Mouse (Mus musculus) lung, embryonic 15.5 days (tissue): ENCODE results near the gene Dusp2. TPM values are rescaled to one million over a fixed set of nuclear protein-coding genes. Genes with fewer than 3 reads are reported as not detected.

Experiments used
- ATAC-seq: fragments of 200-750 bp; cut with Nextera tagmentation; 2 replicates; pipeline ENCODE4 v1.8.0; 2017; ENCODE audit warnings: moderate number of reproducible peaks, borderline replicate concordance; ENCODE audit not compliant: low FRiP score, low TSS enrichment; ENCODE audit errors: extremely low read depth
- H3K27ac ChIP-seq: fragments of 300-500 bp; sonication (generic); 2 replicates; pipeline ENCODE4 v1.5.1; 2015; ENCODE audit warnings: moderate library complexity, mild to moderate bottlenecking, inconsistent platforms
- H3K27me3 ChIP-seq: fragments of 300-500 bp; sonication (generic); 2 replicates; pipeline ENCODE4 v1.6.1; 2015; ENCODE audit warnings: inconsistent platforms
- H3K36me3 ChIP-seq: fragments of 300-500 bp; sonication (generic); 2 replicates; pipeline ENCODE4 v1.6.1; 2015; ENCODE audit warnings: inconsistent platforms
- H3K4me1 ChIP-seq: fragments of 300-500 bp; sonication (generic); 2 replicates; pipeline ENCODE4 v1.6.1; 2015; ENCODE audit warnings: inconsistent platforms
- H3K4me2 ChIP-seq: fragments of 300-500 bp; sonication (generic); 2 replicates; pipeline ENCODE4 v1.6.1; 2015; ENCODE audit warnings: inconsistent platforms, mild to moderate bottlenecking, moderate library complexity
- H3K4me3 ChIP-seq: fragments of 300-500 bp; sonication (generic); 2 replicates; pipeline ENCODE4 v1.5.1; 2015; ENCODE audit warnings: mild to moderate bottlenecking, inconsistent platforms
- H3K9ac ChIP-seq: fragments of 300-500 bp; sonication (generic); 2 replicates; pipeline ENCODE4 v1.6.1; 2015; ENCODE audit warnings: inconsistent platforms
- H3K9me3 ChIP-seq: fragments of 300-500 bp; sonication (generic); 2 replicates; pipeline ENCODE4 v1.6.1; 2016; ENCODE audit warnings: inconsistent platforms
- WGBS: fragments of 180-500 bp; shearing (Covaris S2); methylation state at CpG from one replicate; pipeline ENCODE4 v1.1.7; 2015; 5-methylcytosine and 5-hydroxymethylcytosine counted together
- polyA plus RNA-seq: library from polyadenylated mRNA; unstranded; fragments of >200 nt; fragmentation: Nextera tagmentation; extraction: Ambion mirVana; gene quantifications from 2 replicates; pipeline ENCODE4 v1.2.1, GENCODE M21; 2015

Gene Dusp2
- polyA plus RNA-seq, 1 experiment from 2014 or later: 13.1 TPM

DNA sequence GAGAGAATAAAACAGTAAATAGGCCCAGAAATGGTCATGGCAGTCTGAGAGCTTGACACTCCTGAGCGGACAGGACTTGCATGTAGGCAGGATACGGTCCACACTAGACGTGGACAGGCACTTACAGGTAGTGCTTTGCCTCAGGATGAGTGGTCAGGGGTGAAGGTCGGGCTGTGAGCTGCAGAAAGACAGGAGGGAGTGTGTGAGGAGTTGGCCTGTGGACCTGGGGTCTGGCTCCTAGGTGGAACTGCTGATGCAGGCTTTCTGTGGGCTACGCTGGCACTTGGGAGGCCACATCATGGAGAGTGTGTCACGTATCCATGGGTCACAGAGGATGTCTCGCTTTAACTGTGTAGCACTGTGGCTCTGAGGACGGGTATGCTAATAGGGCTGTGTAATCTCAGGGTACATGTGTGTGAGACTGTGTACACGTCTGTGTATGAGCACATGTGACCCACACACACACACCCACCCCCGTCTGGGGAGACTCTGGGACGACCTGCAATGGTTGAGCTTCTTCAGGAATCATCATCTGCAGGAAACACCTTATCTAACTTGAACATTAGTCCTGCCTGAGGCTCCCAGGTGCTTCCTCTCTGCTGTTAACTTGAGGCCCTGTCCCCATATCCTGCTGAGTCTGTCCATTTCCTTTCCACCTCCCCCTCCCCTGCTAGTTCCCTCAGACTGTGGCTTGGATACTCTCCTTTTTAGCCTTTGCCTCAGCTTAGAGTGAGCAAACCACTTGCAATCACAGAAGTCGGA is 7.7 kb upstream of the Dusp2 start:
- Histone ChIP-seq H3K27ac (peak overlapping the region; percentile 66), H3K4me1 (no peaks in the 10 kb centered on the region), H3K27me3 (no peaks in the 10 kb centered on the region), H3K9ac (no peak overlapping the region), H3K4me2 (no peak overlapping the region), H3K36me3 (no peaks in the 10 kb centered on the region), H3K4me3 (no peak overlapping the region), H3K9me3 (no peaks in the 10 kb centered on the region)
- ATAC-seq: peak; percentile 60
- WGBS: 57% methylated on average over 12 of the region's 12 CpGs

GRCm38 (mm10) chr2:127332807-127333570 is 3.0 kb upstream of the Dusp2 start:
- Histone ChIP-seq H3K36me3 (no peaks in the 10 kb centered on the region), H3K9ac (no peak overlapping the region), H3K4me1 (peaks cover 24% of the 10 kb centered on the region), H3K27ac (no peak overlapping the region), H3K27me3 (peaks cover 16% of the 10 kb centered on the region), H3K4me2 (no peak overlapping the region), H3K9me3 (no peaks in the 10 kb centered on the region), H3K4me3 (no peak overlapping the region)
- WGBS: 72% methylated on average over 14 of the region's 14 CpGs
- no peak for ATAC-seq

DNA sequence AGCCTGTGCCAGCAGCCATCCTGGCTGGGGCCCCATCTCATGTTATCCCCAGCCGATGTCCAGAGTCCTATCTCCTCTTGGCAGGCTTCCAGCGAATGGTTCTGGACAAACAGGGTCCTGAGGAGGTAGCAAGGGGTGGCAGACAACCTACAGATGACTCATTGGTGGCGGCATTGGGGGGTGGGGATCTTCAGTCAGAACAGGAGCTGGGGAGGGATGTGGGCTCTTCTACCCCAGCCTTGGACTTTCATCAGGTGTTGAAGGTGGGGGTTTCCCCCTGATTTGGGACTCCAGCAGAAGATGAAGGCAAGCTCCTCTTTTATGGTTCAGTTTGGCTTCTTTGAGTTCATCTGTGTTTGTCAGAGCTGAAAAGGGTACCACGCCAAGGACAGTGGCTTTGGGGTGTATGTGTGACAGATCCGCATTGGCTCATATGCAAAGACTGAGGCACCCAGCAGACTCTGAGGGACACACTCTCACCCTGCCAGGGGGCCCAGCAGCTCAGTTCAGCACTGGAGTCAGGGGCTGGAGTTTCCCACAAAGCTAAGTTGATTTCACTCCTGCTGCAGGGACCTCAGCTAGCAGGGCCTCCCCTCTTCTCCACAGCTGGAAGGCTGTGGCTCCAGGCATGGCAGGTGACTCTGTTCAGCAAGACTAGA is 1.9 kb upstream of the Dusp2 start:
- Histone ChIP-seq H3K27me3 (peaks cover 16% of the 10 kb centered on the region), H3K9ac (no peak overlapping the region), H3K4me3 (no peak overlapping the region), H3K36me3 (no peaks in the 10 kb centered on the region), H3K4me2 (no peak overlapping the region), H3K9me3 (no peaks in the 10 kb centered on the region), H3K27ac (no peak overlapping the region), H3K4me1 (peaks cover 24% of the 10 kb centered on the region)
- 54% methylated on average over 5 of the region's 5 CpGs for WGBS
- ATAC-seq: no peak

GRCm38 (mm10) chr2:127335078-127335541 is 849 bp upstream of the Dusp2 start:
- ATAC-seq: no peak
- H3K9ac ChIP-seq: no peak overlapping the region
- H3K27ac ChIP-seq: no peak overlapping the region

GRCm38 (mm10) chr2:127336497-127336832 is 506 bp downstream of the Dusp2 start:
- Histone ChIP-seq H3K4me1 (peaks cover 24% of the 10 kb centered on the region), H3K27me3 (peaks cover 16% of the 10 kb centered on the region), H3K4me2 (peak overlapping the region; percentile 97), H3K9me3 (no peaks in the 10 kb centered on the region), H3K4me3 (peak overlapping the region; percentile 53), H3K27ac (0 out of 2 replicates have a peak overlapping the region, but pooled peaks have one; percentile 21), H3K9ac (peak overlapping the region; percentile 52), H3K36me3 (no peaks in the 10 kb centered on the region)
- ATAC-seq: no peak; the same call in 1 of the 2 replicates
- 1% methylated on average over 33 of the region's 33 CpGs for WGBS

More at GRCm38 (mm10) chr2:127335078-127335541, 849 bp upstream of the Dusp2 start:
- H3K4me2 ChIP-seq: peak overlapping the region; percentile 97
- peaks cover 24% of the 10 kb centered on the region for H3K4me1 ChIP-seq
- peak overlapping the region; percentile 53; the same call in 1 of the 2 replicates for H3K4me3 ChIP-seq
- WGBS: 41% methylated on average over 10 of the region's 11 CpGs
- H3K36me3 ChIP-seq: no peaks in the 10 kb centered on the region
- peaks cover 16% of the 10 kb centered on the region for H3K27me3 ChIP-seq
- no peaks in the 10 kb centered on the region for H3K9me3 ChIP-seq

GRCm38 (mm10) chr2:127336885-127337284 is 926 bp downstream of the Dusp2 start:
- Histone ChIP-seq H3K36me3 (no peaks in the 10 kb centered on the region), H3K4me1 (peaks cover 24% of the 10 kb centered on the region), H3K9me3 (no peaks in the 10 kb centered on the region), H3K27me3 (peaks cover 16% of the 10 kb centered on the region), H3K4me3 (peak overlapping the region; percentile 53), H3K4me2 (peak overlapping the region; percentile 97), H3K9ac (peak overlapping the region; percentile 52), H3K27ac (no peak overlapping the region)
- 32% methylated on average over 5 of the region's 5 CpGs for WGBS
- ATAC-seq: no peak

DNA sequence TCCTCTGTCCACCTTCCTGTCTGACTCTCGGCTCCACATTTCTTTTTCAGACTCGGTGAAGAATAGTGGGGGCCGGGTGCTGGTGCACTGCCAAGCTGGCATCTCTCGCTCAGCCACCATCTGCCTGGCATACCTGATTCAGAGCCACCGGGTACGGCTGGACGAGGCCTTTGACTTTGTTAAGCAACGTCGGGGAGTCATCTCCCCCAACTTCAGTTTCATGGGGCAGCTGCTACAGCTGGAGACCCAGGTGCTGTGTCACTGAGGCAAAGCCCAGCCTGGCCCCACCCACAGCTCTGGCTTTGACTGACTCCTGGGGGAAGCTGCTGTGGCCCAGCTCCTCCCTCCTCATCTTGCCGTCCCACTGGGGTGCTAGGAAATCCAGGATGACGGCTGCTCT is 1.6 kb downstream of the Dusp2 start:
- Histone ChIP-seq H3K9me3 (no peaks in the 10 kb centered on the region), H3K4me1 (peaks cover 24% of the 10 kb centered on the region), H3K27ac (no peak overlapping the region), H3K9ac (no peak overlapping the region), H3K4me2 (peak overlapping the region; percentile 97), H3K4me3 (peak overlapping the region; percentile 53), H3K27me3 (peaks cover 16% of the 10 kb centered on the region), H3K36me3 (no peaks in the 10 kb centered on the region)
- ATAC-seq: no peak
- WGBS: 44% methylated on average over 11 of the region's 11 CpGs

DNA sequence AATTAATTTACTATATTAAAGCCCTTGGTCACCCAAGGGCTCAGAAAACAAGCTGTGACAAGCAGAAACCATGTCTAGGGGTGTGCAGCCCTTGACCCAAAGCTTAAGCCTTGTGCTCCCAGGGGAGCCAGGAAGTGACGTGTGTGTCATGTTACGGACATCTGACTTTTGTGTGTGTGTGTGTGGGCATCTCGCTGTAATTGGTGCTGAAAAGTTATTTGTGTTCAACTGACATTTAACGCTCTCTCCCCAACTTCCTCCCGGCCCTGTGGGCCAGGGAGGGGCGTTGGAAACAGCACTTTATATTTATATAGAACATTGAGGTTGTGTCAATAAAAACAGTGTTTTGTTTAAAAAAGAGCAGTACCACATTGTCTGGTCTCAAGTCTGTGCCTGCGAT is 2.1 kb downstream of the Dusp2 start:
- no peaks in the 10 kb centered on the region for H3K36me3 ChIP-seq
- WGBS: 42% methylated on average over 7 of the region's 7 CpGs
- peak overlapping the region; percentile 97 for H3K4me2 ChIP-seq
- peaks cover 24% of the 10 kb centered on the region for H3K4me1 ChIP-seq
- H3K27ac ChIP-seq: no peak overlapping the region
- peak overlapping the region; percentile 53; the same call in 1 of the 2 replicates for H3K4me3 ChIP-seq
- H3K9ac ChIP-seq: no peak overlapping the region
- ATAC-seq: no peak
- H3K27me3 ChIP-seq: peaks cover 16% of the 10 kb centered on the region
- no peaks in the 10 kb centered on the region for H3K9me3 ChIP-seq

DNA sequence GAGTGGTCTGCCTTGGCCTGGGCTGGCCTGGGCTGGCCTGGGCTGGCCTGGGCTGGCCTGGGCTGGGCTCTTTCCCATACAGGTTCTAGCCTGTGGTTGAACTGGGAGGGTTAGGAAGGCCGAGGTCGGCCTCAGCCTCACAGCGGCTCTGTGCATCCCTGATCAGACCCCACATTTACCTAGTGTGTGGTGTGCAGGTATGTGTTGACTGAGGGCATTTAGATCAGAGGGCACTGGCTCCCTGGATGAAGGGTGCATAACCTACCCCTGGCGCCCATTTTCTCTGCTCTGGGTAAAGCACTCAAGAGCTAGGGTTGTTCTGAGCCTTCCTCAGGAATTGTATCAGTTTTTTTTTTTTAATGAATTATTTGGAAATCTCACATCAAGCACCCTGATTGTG is 2.5 kb downstream of the Dusp2 start, which contains the start of gene Astl:
Astl (plus strand) TSS at position 224 of the 400 bp plus-strand sequence.
- H3K27me3 ChIP-seq: peaks cover 16% of the 10 kb centered on the region
- H3K4me3 ChIP-seq: peak within 1 kb of the TSS; percentile 53
- ATAC-seq: no peak
- no peak within 1 kb of the TSS for H3K9ac ChIP-seq
- H3K4me1 ChIP-seq: peaks cover 24% of the 10 kb centered on the region
- H3K4me2 ChIP-seq: peak within 1 kb of the TSS; percentile 97
- no peaks in the 10 kb centered on the region for H3K36me3 ChIP-seq
- no peak within 1 kb of the TSS for H3K27ac ChIP-seq
- H3K9me3 ChIP-seq: no peaks in the 10 kb centered on the region
- WGBS: 72% methylated on average over 4 of the region's 4 CpGs

DNA sequence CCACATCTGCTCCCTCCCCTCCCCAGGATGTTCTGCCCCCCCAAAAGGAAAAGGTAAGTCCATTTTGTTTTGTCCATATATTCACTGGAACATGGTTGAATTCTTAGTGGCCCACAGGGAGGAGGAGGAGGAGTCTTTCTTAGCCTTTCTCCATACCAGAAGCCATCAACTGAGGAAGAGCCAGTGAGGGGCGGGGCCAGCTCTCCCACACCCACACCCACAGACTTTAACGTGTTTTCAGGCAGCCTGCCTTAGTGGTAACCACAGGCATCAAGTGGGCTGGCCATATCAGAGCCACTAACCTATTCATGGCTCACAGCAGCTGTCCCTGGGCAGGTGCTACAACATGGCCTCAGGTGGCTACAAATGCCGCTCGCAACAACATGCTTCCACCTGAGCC is 2.9 kb downstream of the Dusp2 start:
- no peaks in the 10 kb centered on the region for H3K9me3 ChIP-seq
- no peak for ATAC-seq
- H3K9ac ChIP-seq: no peak overlapping the region
- no peak overlapping the region for H3K4me3 ChIP-seq
- peaks cover 24% of the 10 kb centered on the region for H3K4me1 ChIP-seq
- peaks cover 16% of the 10 kb centered on the region for H3K27me3 ChIP-seq
- WGBS: 66% methylated on average over 4 of the region's 4 CpGs
- no peak overlapping the region for H3K27ac ChIP-seq
- H3K4me2 ChIP-seq: no peak overlapping the region
- H3K36me3 ChIP-seq: no peaks in the 10 kb centered on the region

DNA sequence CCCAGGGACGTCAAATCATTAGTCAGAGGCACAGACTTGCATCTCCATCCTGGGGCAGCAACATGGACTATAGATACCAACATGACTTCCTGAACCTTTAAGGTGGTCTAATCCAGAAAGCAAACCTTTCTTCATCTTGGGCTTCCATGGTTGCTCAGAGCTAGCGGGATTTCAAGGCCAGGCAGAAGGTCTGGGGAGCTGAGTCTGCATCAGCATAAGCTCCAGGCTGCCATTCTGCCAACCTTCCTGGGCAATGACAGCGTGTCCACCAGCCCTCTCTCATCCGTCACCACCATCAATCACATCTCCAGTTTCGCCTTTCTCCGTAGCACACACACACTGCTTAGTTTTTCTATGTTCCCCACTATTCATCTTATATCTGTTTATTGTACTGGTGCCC is 3.3 kb downstream of the Dusp2 start:
- H3K9me3 ChIP-seq: no peaks in the 10 kb centered on the region

More for the DNA sequence above, 3.3 kb downstream of the Dusp2 start:
- Histone ChIP-seq H3K27ac (no peak overlapping the region), H3K4me3 (no peak overlapping the region), H3K27me3 (peaks cover 16% of the 10 kb centered on the region), H3K4me2 (no peak overlapping the region), H3K4me1 (peaks cover 24% of the 10 kb centered on the region), H3K36me3 (no peaks in the 10 kb centered on the region), H3K9ac (no peak overlapping the region)
- no peak for ATAC-seq
- WGBS: 61% methylated on average over 6 of the region's 6 CpGs
